Mouse (Mus musculus): ENCODE measurements at regions not wholly inside any gene's neighbourhood (a gene's known extent, or its start where the extent isn't known, plus 50 kb on each side); places are given as distances from the start of the nearest gene placed in this dataset.
A peak's percentile ranks its signal among the peaks of the same experiment; 100 is the strongest.

- ATAC-seq (ENCODE audit: low read depth): no peak
- Histone ChIP-seq H3K4me3 (ENCODE audit: low read depth, low read length) (no peak overlapping the region), H3K4me1 (ENCODE audit: control insufficient read depth, low read depth, low read length) (no peaks in the 10 kb centered on the region; the same call in 1 of the 2 replicates), H3K4me2 (ENCODE audit: low read depth, low read length) (no peak overlapping the region), H3K27ac (ENCODE audit: low read length) (no peak overlapping the region), H3K9ac (ENCODE audit: low read depth, low read length) (no peak overlapping the region), H3K36me3 (ENCODE audit: control insufficient read depth, insufficient read depth) (no peaks in the 10 kb centered on the region), H3K9me3 (replicated peaks; ENCODE audit: control insufficient read depth, low read length) (no peaks in the 10 kb centered on the region), H3K27me3 (ENCODE audit: control insufficient read depth, insufficient read depth, low read depth, low read length) (no peaks in the 10 kb centered on the region)
- WGBS (ENCODE audit: insufficient replicate concordance): 64% methylated on average over 4 of the region's 4 CpGs
These were observed 72.9 kb upstream of the Rxra start for GRCm38 (mm10) chr2:27603333-27603732.

DNA sequence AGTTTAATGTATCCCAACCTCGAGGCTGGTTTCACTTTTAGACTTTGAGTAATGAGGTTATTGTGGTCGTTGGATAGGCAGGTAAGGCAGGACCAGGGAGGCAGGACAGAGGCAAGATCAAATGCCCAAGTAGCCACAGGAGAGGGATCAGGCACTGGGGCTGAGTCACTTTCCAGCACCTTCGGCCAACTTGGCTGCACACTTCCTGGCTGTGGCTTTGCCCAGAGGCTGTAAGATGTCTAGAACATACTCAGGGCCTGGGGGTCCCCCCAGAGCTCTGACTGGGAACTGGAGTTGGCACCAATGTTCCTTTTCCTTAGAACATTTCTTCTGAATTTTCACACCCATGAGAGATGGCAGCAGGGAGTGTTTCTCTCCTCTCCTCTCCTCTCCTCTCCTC, 71.7 kb upstream of the Rxra start:
- no peak for ATAC-seq (ENCODE audit: low read depth)
- no peaks in the 10 kb centered on the region for H3K9me3 ChIP-seq (replicated peaks; ENCODE audit: control insufficient read depth, low read length)
- no peaks in the 10 kb centered on the region for H3K36me3 ChIP-seq (ENCODE audit: control insufficient read depth, insufficient read depth)
- H3K4me2 ChIP-seq (ENCODE audit: low read depth, low read length): no peak overlapping the region
- WGBS (ENCODE audit: insufficient replicate concordance): 9% methylated on average over 3 of the region's 3 CpGs
- no peak overlapping the region for H3K4me3 ChIP-seq (ENCODE audit: low read depth, low read length)
- no peaks in the 10 kb centered on the region for H3K27me3 ChIP-seq (ENCODE audit: control insufficient read depth, insufficient read depth, low read depth, low read length)
- no peaks in the 10 kb centered on the region; the same call in 1 of the 2 replicates for H3K4me1 ChIP-seq (ENCODE audit: control insufficient read depth, low read depth, low read length)
- H3K27ac ChIP-seq (ENCODE audit: low read length): no peak overlapping the region
- H3K9ac ChIP-seq (ENCODE audit: low read depth, low read length): no peak overlapping the region

DNA sequence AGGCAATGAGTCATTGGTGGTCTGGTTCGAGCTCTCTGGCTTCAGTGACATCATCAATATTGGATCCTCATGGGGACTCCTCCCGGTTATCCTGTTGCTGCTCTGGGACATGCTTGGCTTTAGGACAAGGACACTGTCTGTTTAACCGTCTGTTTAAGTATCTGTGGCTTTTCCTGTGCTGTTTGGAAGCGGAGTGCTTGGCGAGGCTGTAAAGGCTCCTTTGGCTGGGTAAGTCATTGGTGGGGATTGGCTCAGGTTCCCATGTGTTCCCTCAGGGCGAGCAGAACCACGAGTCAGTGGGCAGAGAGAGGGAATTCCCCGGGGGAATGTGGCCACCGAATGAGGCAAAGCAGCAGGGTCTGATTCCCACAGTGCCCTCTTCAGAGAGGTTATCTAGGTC, 69.4 kb upstream of the Rxra start:
- 58% methylated on average over 9 of the region's 9 CpGs for WGBS (ENCODE audit: insufficient replicate concordance)

DNA sequence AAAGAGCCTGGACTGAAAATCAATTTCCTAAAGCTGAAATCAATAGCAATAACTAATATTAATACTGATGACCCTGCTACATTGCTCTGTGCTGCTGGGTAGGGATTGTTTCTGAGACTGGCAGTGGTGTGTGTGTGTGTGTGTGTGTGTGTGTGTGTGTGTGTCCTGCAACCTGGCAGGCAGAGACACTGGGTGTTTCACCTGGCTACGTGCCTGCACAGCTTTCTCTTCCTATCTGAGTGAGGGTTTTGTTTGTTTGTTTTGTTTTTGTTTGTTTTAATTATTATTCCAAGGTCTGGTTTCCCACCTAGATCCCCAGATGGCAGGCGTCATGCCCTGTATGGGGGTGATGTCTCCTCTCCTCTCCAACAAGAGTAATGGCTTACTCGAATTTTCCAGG, 54.5 kb upstream of the Rxra start:
- no peak overlapping the region for H3K27ac ChIP-seq (ENCODE audit: low read length)
- 41% methylated on average over 3 of the region's 3 CpGs for WGBS (ENCODE audit: insufficient replicate concordance)

More for the DNA sequence above, 69.4 kb upstream of the Rxra start:
- no peaks in the 10 kb centered on the region for H3K9me3 ChIP-seq (replicated peaks; ENCODE audit: control insufficient read depth, low read length)
- H3K27ac ChIP-seq (ENCODE audit: low read length): no peak overlapping the region
- H3K36me3 ChIP-seq (ENCODE audit: control insufficient read depth, insufficient read depth): no peaks in the 10 kb centered on the region
- no peak overlapping the region for H3K4me3 ChIP-seq (ENCODE audit: low read depth, low read length)
- H3K9ac ChIP-seq (ENCODE audit: low read depth, low read length): no peak overlapping the region
- no peaks in the 10 kb centered on the region for H3K4me1 ChIP-seq (ENCODE audit: control insufficient read depth, low read depth, low read length)
- H3K4me2 ChIP-seq (ENCODE audit: low read depth, low read length): no peak overlapping the region
- no peak for ATAC-seq (ENCODE audit: low read depth)
- no peaks in the 10 kb centered on the region for H3K27me3 ChIP-seq (ENCODE audit: control insufficient read depth, insufficient read depth, low read depth, low read length)

GRCm38 (mm10) chr2:27624656-27625366, 51.4 kb upstream of the Rxra start:
- Histone ChIP-seq H3K27me3 (ENCODE audit: control insufficient read depth, insufficient read depth, low read depth, low read length) (no peaks in the 10 kb centered on the region), H3K4me2 (ENCODE audit: low read depth, low read length) (no peak overlapping the region), H3K4me1 (ENCODE audit: control insufficient read depth, low read depth, low read length) (peaks cover 2% of the 10 kb centered on the region), H3K27ac (ENCODE audit: low read length) (peak overlapping the region; percentile 46), H3K4me3 (ENCODE audit: low read depth, low read length) (no peak overlapping the region), H3K9me3 (replicated peaks; ENCODE audit: control insufficient read depth, low read length) (no peaks in the 10 kb centered on the region), H3K36me3 (ENCODE audit: control insufficient read depth, insufficient read depth) (no peaks in the 10 kb centered on the region), H3K9ac (ENCODE audit: low read depth, low read length) (no peak overlapping the region)
- peak; percentile 76 for ATAC-seq (ENCODE audit: low read depth)
- WGBS (ENCODE audit: insufficient replicate concordance): 32% methylated on average over 2 of the region's 2 CpGs

More for the DNA sequence above, 54.5 kb upstream of the Rxra start:
- H3K4me3 ChIP-seq (ENCODE audit: low read depth, low read length): no peak overlapping the region
- ATAC-seq (ENCODE audit: low read depth): no peak
- peaks cover 2% of the 10 kb centered on the region for H3K4me1 ChIP-seq (ENCODE audit: control insufficient read depth, low read depth, low read length)
- no peaks in the 10 kb centered on the region for H3K27me3 ChIP-seq (ENCODE audit: control insufficient read depth, insufficient read depth, low read depth, low read length)
- H3K9me3 ChIP-seq (replicated peaks; ENCODE audit: control insufficient read depth, low read length): no peaks in the 10 kb centered on the region
- H3K9ac ChIP-seq (ENCODE audit: low read depth, low read length): no peak overlapping the region
- H3K36me3 ChIP-seq (ENCODE audit: control insufficient read depth, insufficient read depth): no peaks in the 10 kb centered on the region
- no peak overlapping the region for H3K4me2 ChIP-seq (ENCODE audit: low read depth, low read length)
